Mouse (Mus musculus) thymus, adult 2 months (tissue): ENCODE data around the gene Acap2. TPM values are rescaled to one million over a fixed set of nuclear protein-coding genes. Genes with fewer than 3 reads are reported as not detected.

Source experiments
- DNase-seq: peaks from one replicate; pipeline ENCODE4 v3.0.0; 2021
- H3K27ac ChIP-seq: fragments of 200-500 bp; 2 replicates; pipeline ENCODE4 v1.5.1; 2012; ENCODE audit warnings: low read length, control low read depth; ENCODE audit not compliant: control insufficient read depth, insufficient read depth
- H3K27me3 ChIP-seq: fragments of 200-500 bp; 2 replicates; pipeline ENCODE4 v1.6.1; 2012; ENCODE audit warnings: mild to moderate bottlenecking, low read length, moderate library complexity, mixed read lengths; ENCODE audit not compliant: control insufficient read depth, insufficient read depth
- H3K36me3 ChIP-seq: fragments of 200-500 bp; 2 replicates; pipeline ENCODE4 v1.6.1; 2012; ENCODE audit warnings: mild to moderate bottlenecking, low read length, moderate library complexity; ENCODE audit not compliant: control insufficient read depth, insufficient read depth
- H3K4me1 ChIP-seq: fragments of 200-500 bp; replicated peaks from 2 replicates; pipeline ENCODE4 v1.6.1; 2012; ENCODE audit warnings: low read length; ENCODE audit not compliant: control insufficient read depth, insufficient read depth
- H3K4me3 ChIP-seq: fragments of 200-500 bp; 2 replicates; pipeline ENCODE4 v1.5.1; 2012; ENCODE audit warnings: mild to moderate bottlenecking, low read length, control low read depth, moderate library complexity; ENCODE audit not compliant: control insufficient read depth, insufficient read depth
- CTCF ChIP-seq: fragments of 200-500 bp; IDR thresholded peaks from 2 replicates; pipeline ENCODE4 v1.5.1; 2012; ENCODE audit warnings: mild to moderate bottlenecking, control low read depth, low read length, moderate library complexity, borderline replicate concordance; ENCODE audit not compliant: control insufficient read depth, poor library complexity, insufficient read depth; ENCODE audit errors: extremely low read depth
- POLR2A ChIP-seq: fragments of 200-500 bp; IDR thresholded peaks from 2 replicates; pipeline ENCODE4 v1.6.1; 2012; ENCODE audit warnings: mild to moderate bottlenecking, low read length, control low read depth, moderate library complexity; ENCODE audit not compliant: control insufficient read depth, poor library complexity, insufficient read depth; ENCODE audit errors: extremely low read depth
- WGBS: fragments of 180-500 bp; shearing (Covaris S2); methylation state at CpG from one replicate; pipeline ENCODE4 v1.1.7; 2018; 5-methylcytosine and 5-hydroxymethylcytosine counted together
- polyA plus RNA-seq: library from polyadenylated mRNA; depleted of rRNA; stranded (reverse); fragments of >200 nt; gene quantifications from 2 replicates; pipeline ENCODE4 v1.2.3, GENCODE M21; 2012

Acap2 gene
- polyA plus RNA-seq, 1 experiment: 25.5 TPM

DNA sequence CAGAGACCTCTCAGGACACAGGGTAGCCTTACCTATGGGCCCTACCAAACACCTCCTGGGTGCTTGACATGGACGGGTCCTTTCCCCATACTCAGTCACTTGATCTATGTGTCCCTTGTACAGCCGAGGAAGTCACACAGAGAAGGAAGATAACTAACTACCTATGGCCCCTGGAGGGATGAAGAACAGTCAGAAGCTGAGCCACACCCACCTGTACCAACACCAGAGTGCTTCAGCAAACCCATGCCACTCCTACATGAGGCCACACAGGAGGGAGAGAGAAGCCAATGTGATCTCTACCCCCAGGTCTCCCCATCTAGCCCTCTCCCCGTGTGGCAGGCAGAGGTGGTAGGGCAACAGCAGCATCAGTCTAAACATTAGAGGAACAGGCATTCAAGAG, 138.1 kb downstream of the Acap2 start:
- TF ChIP-seq CTCF (no peak), POLR2A (no peak)
- DNase-seq: no peak
- H3K27ac ChIP-seq: no peak overlapping the region
- H3K27me3 ChIP-seq: no peaks in the 10 kb centered on the region
- no peak overlapping the region for H3K4me3 ChIP-seq
- no peaks in the 10 kb centered on the region for H3K36me3 ChIP-seq
- H3K4me1 ChIP-seq: peaks cover 15% of the 10 kb centered on the region
- WGBS: 92% methylated on average over 3 of the region's 3 CpGs

DNA sequence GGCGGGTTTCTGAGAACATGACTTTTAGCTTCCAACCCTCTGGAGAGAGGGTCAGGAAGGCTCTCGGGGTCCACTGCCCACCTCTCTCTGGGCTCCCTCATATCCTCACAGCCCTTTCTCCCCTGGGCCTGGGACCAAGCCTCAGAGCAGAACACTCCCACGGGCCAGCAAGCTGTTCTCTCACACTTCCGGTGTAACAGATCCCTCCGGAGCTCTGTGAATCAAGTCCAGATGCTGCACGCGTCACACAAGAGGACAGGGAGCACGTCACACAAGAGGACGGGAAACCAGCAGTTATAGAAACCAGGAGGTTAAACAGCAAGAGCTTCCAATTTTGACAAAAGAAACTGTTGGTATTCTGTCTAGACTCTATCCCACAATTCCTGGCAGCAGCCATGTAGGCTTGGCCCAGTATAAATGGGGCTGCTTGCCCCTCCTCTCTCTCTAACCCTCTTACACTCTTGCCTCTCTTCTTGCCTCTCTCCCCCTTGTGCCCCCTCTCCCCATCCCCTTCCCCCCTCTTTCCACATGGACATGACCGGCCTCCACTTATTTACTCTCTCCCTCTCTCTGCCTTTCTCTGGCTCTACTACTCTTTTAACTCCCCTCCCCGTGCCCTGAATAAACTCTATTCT, 139.7 kb downstream of the Acap2 start:
- no peak overlapping the region for H3K27ac ChIP-seq
- TF ChIP-seq CTCF (no peak), POLR2A (no peak)
- DNase-seq: no peak
- H3K4me1 ChIP-seq: peaks cover 9% of the 10 kb centered on the region
- no peak overlapping the region for H3K4me3 ChIP-seq
- no peaks in the 10 kb centered on the region for H3K36me3 ChIP-seq
- WGBS: 89% methylated on average over 11 of the region's 11 CpGs
- H3K27me3 ChIP-seq: no peaks in the 10 kb centered on the region

GRCm38 (mm10) chr16:31060714-31061113, 140.3 kb downstream of the Acap2 start:
- H3K27me3 ChIP-seq: no peaks in the 10 kb centered on the region
- no peak overlapping the region for H3K27ac ChIP-seq
- H3K4me1 ChIP-seq: peaks cover 6% of the 10 kb centered on the region; the same call in 1 of the 2 replicates
- H3K4me3 ChIP-seq: no peak overlapping the region
- TF ChIP-seq POLR2A: no peak
- TF ChIP-seq CTCF: no peak
- no peaks in the 10 kb centered on the region for H3K36me3 ChIP-seq
- WGBS: 97% methylated on average over 13 of the region's 13 CpGs
- DNase-seq: no peak

GRCm38 (mm10) chr16:31060226-31060625, 140.8 kb downstream of the Acap2 start:
- WGBS: 95% methylated on average over 3 of the region's 3 CpGs
- TF ChIP-seq POLR2A (no peak), CTCF (no peak)

GRCm38 (mm10) chr16:31059730-31060129, 141.3 kb downstream of the Acap2 start:
- Histone ChIP-seq H3K4me1 (peaks cover 6% of the 10 kb centered on the region; the same call in 1 of the 2 replicates), H3K4me3 (no peak overlapping the region), H3K36me3 (no peaks in the 10 kb centered on the region), H3K27me3 (no peaks in the 10 kb centered on the region), H3K27ac (no peak overlapping the region)
- TF ChIP-seq CTCF: no peak
- no peak for TF ChIP-seq POLR2A
- 97% methylated on average over 4 of the region's 4 CpGs for WGBS
- no peak for DNase-seq

More at GRCm38 (mm10) chr16:31060226-31060625, 140.8 kb downstream of the Acap2 start:
- no peak for DNase-seq
- Histone ChIP-seq H3K27me3 (no peaks in the 10 kb centered on the region), H3K4me1 (peaks cover 6% of the 10 kb centered on the region; the same call in 1 of the 2 replicates), H3K36me3 (no peaks in the 10 kb centered on the region), H3K27ac (no peak overlapping the region), H3K4me3 (no peak overlapping the region)

DNA sequence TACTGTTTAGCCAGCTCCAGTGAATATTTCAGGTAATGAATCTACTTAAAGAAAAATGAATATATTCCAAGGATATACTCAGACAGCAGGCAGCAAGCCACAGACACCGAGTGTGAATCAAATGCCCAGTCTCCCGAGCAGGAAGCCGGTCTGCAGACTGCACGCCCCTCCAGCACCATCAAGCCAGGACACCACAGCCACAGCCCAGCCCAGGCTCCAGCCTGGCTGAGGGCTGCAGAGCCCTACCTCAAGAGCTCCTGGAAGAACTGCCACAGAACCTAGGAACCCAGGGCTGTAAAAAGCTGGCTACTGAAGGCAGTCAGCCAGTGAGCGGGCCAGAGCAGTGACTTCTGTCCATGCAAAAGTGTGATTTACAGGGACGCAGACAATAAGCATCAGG, 148.2 kb downstream of the Acap2 start:
- Histone ChIP-seq H3K27ac (no peak overlapping the region), H3K4me3 (no peak overlapping the region), H3K27me3 (no peaks in the 10 kb centered on the region), H3K36me3 (no peaks in the 10 kb centered on the region), H3K4me1 (peaks cover 14% of the 10 kb centered on the region)
- DNase-seq: no peak
- 90% methylated on average over 6 of the region's 6 CpGs for WGBS
- TF ChIP-seq CTCF (no peak), POLR2A (no peak)
